Mouse (Mus musculus) kidney, embryonic 14.5 days (tissue): ENCODE data around the gene Zfp628. TPM values are rescaled to one million over a fixed set of nuclear protein-coding genes. Genes with fewer than 3 reads are reported as not detected.
A peak's percentile ranks its signal among the peaks of the same experiment; 100 is the strongest.

ENCODE experiments used
- ATAC-seq: fragments of 200-750 bp; cut with Nextera tagmentation; 2 replicates; pipeline ENCODE4 v1.8.0; 2017; ENCODE audit warnings: moderate number of reproducible peaks, mild to moderate bottlenecking, moderate TSS enrichment, moderate library complexity; ENCODE audit not compliant: low FRiP score, low TSS enrichment
- H3K27ac ChIP-seq: fragments of 300-500 bp; sonication (generic); 2 replicates; pipeline ENCODE4 v1.5.1; 2014; ENCODE audit warnings: low read depth, mild to moderate bottlenecking, low read length, moderate library complexity, mixed read lengths
- H3K27me3 ChIP-seq: fragments of 300-500 bp; sonication (generic); 2 replicates; pipeline ENCODE4 v1.6.1; 2014; ENCODE audit warnings: mild to moderate bottlenecking, low read length; ENCODE audit not compliant: control insufficient read depth, insufficient read depth
- H3K36me3 ChIP-seq: fragments of 300-500 bp; sonication (generic); 2 replicates; pipeline ENCODE4 v1.6.1; 2014; ENCODE audit warnings: low read length, mixed read lengths; ENCODE audit not compliant: control insufficient read depth, insufficient read depth
- H3K4me1 ChIP-seq: fragments of 300-500 bp; sonication (generic); 2 replicates; pipeline ENCODE4 v1.6.1; 2014; ENCODE audit warnings: low read length, mixed read lengths; ENCODE audit not compliant: control insufficient read depth, insufficient read depth
- H3K4me2 ChIP-seq: fragments of 300-500 bp; sonication (generic); replicated peaks from 2 replicates; pipeline ENCODE4 v1.6.1; 2014; ENCODE audit warnings: low read depth, mild to moderate bottlenecking, low read length
- H3K4me3 ChIP-seq: fragments of 300-500 bp; sonication (generic); 2 replicates; pipeline ENCODE4 v1.5.1; 2014; ENCODE audit warnings: mild to moderate bottlenecking, low read length
- H3K9ac ChIP-seq: fragments of 300-500 bp; sonication (generic); 2 replicates; pipeline ENCODE4 v1.6.1; 2014; ENCODE audit warnings: low read depth, mild to moderate bottlenecking, low read length, moderate library complexity
- H3K9me3 ChIP-seq: fragments of 300-500 bp; sonication (generic); 2 replicates; pipeline ENCODE4 v1.6.1; 2016; ENCODE audit warnings: low read length; ENCODE audit not compliant: control insufficient read depth
- WGBS: fragments of 180-500 bp; shearing (Covaris S2); extraction: QIAGEN DNeasy Blood & Tissue Kit; methylation state at CpG from one replicate; pipeline ENCODE4 v1.1.7; 2014; 5-methylcytosine and 5-hydroxymethylcytosine counted together
- polyA plus RNA-seq: library from polyadenylated mRNA; unstranded; fragments of >200 nt; fragmentation: Nextera tagmentation; extraction: Ambion mirVana; gene quantifications from 2 replicates; pipeline ENCODE4 v1.2.1, GENCODE M21; 2014

The Zfp628 gene
- polyA plus RNA-seq, 1 experiment from 2014 or later: 4.5 TPM

GRCm38 (mm10) chr7:4921824-4922482, 6.9 kb downstream of the Zfp628 start, which contains the start of gene Nat14:
Gene Nat14, plus strand, starts transcription at chr7:4922028.
- peaks cover 46% of the 10 kb centered on the region for H3K4me1 ChIP-seq

GRCm38 (mm10) chr7:4922508-4922907, 7.5 kb downstream of the Zfp628 start:
- WGBS: 1% methylated on average over 14 of the region's 14 CpGs
- H3K4me2 ChIP-seq: peak overlapping the region; percentile 51
- H3K9ac ChIP-seq: peak overlapping the region; percentile 50; the same call in 1 of the 2 replicates
- H3K27ac ChIP-seq: peak overlapping the region; percentile 94; the same call in 1 of the 2 replicates
- H3K9me3 ChIP-seq: no peaks in the 10 kb centered on the region
- H3K4me1 ChIP-seq: peaks cover 47% of the 10 kb centered on the region
- no peaks in the 10 kb centered on the region for H3K27me3 ChIP-seq
- H3K4me3 ChIP-seq: peak overlapping the region; percentile 26
- H3K36me3 ChIP-seq: peaks cover 32% of the 10 kb centered on the region
- ATAC-seq: peak; percentile 37

More at GRCm38 (mm10) chr7:4921824-4922482, 6.9 kb downstream of the Zfp628 start, which contains the start of gene Nat14:
- WGBS: 37% methylated on average over 8 of the region's 8 CpGs
- H3K36me3 ChIP-seq: peaks cover 32% of the 10 kb centered on the region
- no peak for ATAC-seq
- H3K9ac ChIP-seq: peak within 1 kb of the TSS; percentile 50; the same call in 1 of the 2 replicates
- peak within 1 kb of the TSS; percentile 51 for H3K4me2 ChIP-seq
- no peaks in the 10 kb centered on the region for H3K9me3 ChIP-seq
- no peaks in the 10 kb centered on the region for H3K27me3 ChIP-seq
- H3K27ac ChIP-seq: peak within 1 kb of the TSS; percentile 94
- H3K4me3 ChIP-seq: peak within 1 kb of the TSS; percentile 26

- ATAC-seq: peak; percentile 11
- Histone ChIP-seq H3K4me3 (peak overlapping the region; percentile 26), H3K9me3 (no peaks in the 10 kb centered on the region), H3K4me1 (peaks cover 48% of the 10 kb centered on the region), H3K4me2 (peak overlapping the region; percentile 51), H3K27me3 (no peaks in the 10 kb centered on the region), H3K36me3 (peaks cover 30% of the 10 kb centered on the region), H3K9ac (peak overlapping the region; percentile 50; the same call in 1 of the 2 replicates), H3K27ac (peak overlapping the region; percentile 94)
- 0% methylated on average over 14 of the region's 14 CpGs for WGBS
Observed at GRCm38 (mm10) chr7:4922931-4923565, 8.0 kb downstream of the Zfp628 start.

DNA sequence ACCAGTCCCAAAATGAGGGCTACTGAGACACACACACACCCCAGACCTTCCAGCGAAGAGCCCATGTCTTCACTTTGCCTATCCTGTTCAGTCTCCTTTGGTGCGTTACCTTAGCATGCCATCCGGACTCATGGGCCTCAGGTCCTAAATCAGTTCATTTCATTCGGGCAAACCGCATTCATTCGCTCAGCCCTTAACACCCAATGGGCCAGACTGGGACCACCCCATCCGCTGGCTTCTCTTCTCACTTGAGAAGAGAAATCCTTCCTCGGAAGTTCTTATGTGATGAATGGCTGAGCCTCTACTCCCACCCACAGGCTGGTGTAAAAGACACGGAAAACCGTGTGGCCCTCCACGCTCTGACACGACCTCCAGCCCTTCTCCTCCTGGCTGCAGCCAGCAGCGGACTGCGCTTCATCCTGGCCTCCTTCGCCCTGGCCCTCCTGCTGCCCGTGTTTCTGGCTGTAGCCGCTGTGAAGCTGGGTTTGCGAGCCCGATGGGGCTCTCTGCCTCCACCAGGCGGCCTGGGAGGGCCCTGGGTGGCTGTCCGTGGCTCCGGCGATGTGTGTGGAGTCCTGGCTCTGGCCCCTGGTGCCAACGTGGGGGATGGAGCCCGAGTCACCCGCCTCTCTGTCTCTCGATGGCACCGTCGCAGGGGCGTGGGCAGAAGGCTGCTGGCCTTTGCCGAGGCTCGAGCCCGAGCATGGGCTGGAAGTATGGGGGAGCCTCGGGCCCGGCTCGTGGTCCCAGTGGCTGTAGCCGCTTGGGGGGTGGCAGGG, 8.8 kb downstream of the Zfp628 start:
- Histone ChIP-seq H3K9me3 (no peaks in the 10 kb centered on the region), H3K9ac (peak overlapping the region; percentile 50), H3K27ac (peak overlapping the region; percentile 94), H3K27me3 (no peaks in the 10 kb centered on the region), H3K36me3 (peaks cover 23% of the 10 kb centered on the region), H3K4me1 (peaks cover 52% of the 10 kb centered on the region), H3K4me3 (peak overlapping the region; percentile 26), H3K4me2 (peak overlapping the region; percentile 51)
- 4% methylated on average over 37 of the region's 37 CpGs for WGBS
- ATAC-seq: peak; percentile 0; the same call in 1 of the 2 replicates

DNA sequence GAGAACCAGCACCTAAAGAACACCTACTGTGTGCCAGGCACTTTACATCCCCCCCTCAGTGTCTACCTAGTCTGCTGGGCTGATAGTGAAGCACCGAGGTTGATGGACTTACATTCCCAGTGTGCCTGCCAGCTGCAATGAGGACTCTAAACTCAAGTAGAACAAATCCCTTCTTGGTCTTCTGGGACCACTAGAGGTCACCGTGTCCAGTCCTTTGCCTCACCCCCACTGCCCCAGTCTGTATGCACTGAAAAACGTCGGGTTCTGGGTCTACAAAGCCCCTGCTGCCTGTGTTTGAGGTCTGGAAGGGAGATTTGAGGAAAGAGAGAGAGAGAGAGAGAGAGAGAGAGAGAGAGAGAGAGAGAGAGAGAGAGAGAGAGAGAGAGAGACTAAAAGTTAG, 9.5 kb downstream of the Zfp628 start:
- Histone ChIP-seq H3K4me2 (peak overlapping the region; percentile 51; the same call in 1 of the 2 replicates), H3K27ac (peak overlapping the region; percentile 94), H3K4me3 (no peak overlapping the region), H3K27me3 (no peaks in the 10 kb centered on the region), H3K9ac (peak overlapping the region; percentile 50), H3K4me1 (peaks cover 52% of the 10 kb centered on the region), H3K9me3 (no peaks in the 10 kb centered on the region), H3K36me3 (peaks cover 16% of the 10 kb centered on the region)
- WGBS: 3% methylated on average over 4 of the region's 4 CpGs
- ATAC-seq: no peak

DNA sequence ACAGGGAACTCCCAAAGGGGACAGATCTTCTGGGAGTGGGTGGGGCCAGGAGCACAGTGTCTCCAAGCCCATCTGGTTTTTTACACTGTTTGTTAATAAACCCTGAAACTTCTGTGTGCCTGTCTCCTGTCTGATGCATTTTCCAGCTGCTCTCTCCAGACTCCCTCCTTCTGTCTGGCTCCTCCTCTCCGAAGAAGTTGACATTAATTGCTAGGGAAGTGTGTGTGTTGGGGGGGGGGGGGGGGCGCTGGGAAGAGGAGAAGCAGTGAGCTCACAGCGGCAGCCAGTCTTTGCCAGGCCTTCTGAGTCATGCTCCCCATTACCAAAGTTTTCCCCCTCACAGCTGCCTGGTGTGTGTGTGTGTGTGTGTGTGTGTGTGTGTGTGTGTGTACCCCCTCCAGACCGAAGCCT, 9.9 kb downstream of the Zfp628 start:
- Histone ChIP-seq H3K4me2 (no peak overlapping the region; the same call in 1 of the 2 replicates), H3K9me3 (no peaks in the 10 kb centered on the region), H3K4me1 (peaks cover 52% of the 10 kb centered on the region), H3K4me3 (no peak overlapping the region), H3K36me3 (peaks cover 11% of the 10 kb centered on the region), H3K9ac (peak overlapping the region; percentile 40; the same call in 1 of the 2 replicates), H3K27me3 (no peaks in the 10 kb centered on the region), H3K27ac (peak overlapping the region; percentile 94)
- ATAC-seq: peak; percentile 37
- WGBS: 8% methylated on average over 3 of the region's 4 CpGs

DNA sequence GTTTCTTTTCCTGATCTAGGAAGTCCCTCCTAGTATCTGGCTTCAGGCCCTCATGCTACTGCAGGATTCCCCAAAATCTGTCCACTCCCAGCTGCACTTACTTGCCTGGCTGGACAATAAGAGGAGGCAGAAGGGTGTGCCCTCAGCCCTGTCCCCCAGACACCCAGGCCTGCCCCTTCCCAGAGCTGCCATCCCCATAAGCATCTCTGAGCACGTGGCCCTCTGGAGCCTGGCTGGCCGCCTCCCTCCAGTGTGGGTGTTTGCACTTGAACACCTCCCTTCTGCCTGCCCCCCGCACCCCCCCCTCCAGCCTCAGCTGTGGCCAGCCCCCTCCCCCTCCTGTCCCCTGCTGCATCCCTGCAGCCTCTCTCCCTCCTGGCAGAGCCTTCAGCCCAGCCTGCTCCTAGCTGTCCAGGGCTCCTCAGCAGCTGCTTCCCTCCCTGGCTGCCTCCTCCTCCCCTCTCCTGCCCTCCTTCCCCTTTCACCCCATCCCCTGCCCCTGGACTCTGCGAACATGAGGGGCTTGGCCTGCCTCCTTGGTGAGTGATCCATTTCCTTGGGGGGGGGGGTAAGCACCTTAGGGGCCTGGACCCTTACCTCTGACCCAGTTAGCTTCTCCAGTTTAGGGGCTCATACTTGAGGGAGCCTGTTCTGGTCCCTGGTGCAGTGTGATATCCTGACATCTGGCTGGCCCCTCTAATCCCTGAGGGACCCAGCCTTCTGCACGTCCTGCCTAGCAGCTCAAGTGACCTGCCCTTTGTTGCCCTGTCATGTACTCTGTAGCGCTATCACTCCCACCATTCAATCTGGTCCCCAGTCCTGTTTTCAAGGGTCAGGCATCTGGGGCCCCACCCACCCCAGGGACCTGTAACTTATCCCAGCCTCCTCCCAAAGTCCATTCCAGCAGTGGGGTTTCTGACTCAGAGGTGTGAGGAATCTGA, 10.7 kb downstream of the Zfp628 start, which contains the start of gene Ssc5d:
TSS of gene Ssc5d (plus strand) at position 345 of the 941 bp plus-strand sequence.
- H3K27me3 ChIP-seq: no peaks in the 10 kb centered on the region
- H3K36me3 ChIP-seq: peaks cover 3% of the 10 kb centered on the region
- peak within 1 kb of the TSS; percentile 2; the same call in 1 of the 2 replicates for H3K4me2 ChIP-seq
- 12% methylated on average over 5 of the region's 6 CpGs for WGBS
- no peaks in the 10 kb centered on the region for H3K9me3 ChIP-seq
- H3K4me3 ChIP-seq: no peak within 1 kb of the TSS
- peak within 1 kb of the TSS; percentile 94 for H3K27ac ChIP-seq
- H3K4me1 ChIP-seq: peaks cover 52% of the 10 kb centered on the region
- peak within 1 kb of the TSS; percentile 40; the same call in 1 of the 2 replicates for H3K9ac ChIP-seq
- peak; percentile 39 for ATAC-seq

GRCm38 (mm10) chr7:4926849-4927248, 11.8 kb downstream of the Zfp628 start:
- Histone ChIP-seq H3K4me3 (no peak overlapping the region), H3K4me1 (peaks cover 51% of the 10 kb centered on the region), H3K27me3 (no peaks in the 10 kb centered on the region), H3K27ac (no peak overlapping the region), H3K9ac (no peak overlapping the region), H3K4me2 (no peak overlapping the region), H3K9me3 (no peaks in the 10 kb centered on the region), H3K36me3 (no peaks in the 10 kb centered on the region)
- WGBS: 65% methylated on average over 16 of the region's 16 CpGs
- ATAC-seq: no peak
